Mouse (Mus musculus): ENCODE data around the gene Sdhb. TPM values are rescaled to one million over a fixed set of nuclear protein-coding genes. Genes with fewer than 3 reads are reported as not detected.

The Sdhb gene
- total and polyA plus RNA-seq, 3 experiments = 292 to 414 (median 342) TPM

DNA sequence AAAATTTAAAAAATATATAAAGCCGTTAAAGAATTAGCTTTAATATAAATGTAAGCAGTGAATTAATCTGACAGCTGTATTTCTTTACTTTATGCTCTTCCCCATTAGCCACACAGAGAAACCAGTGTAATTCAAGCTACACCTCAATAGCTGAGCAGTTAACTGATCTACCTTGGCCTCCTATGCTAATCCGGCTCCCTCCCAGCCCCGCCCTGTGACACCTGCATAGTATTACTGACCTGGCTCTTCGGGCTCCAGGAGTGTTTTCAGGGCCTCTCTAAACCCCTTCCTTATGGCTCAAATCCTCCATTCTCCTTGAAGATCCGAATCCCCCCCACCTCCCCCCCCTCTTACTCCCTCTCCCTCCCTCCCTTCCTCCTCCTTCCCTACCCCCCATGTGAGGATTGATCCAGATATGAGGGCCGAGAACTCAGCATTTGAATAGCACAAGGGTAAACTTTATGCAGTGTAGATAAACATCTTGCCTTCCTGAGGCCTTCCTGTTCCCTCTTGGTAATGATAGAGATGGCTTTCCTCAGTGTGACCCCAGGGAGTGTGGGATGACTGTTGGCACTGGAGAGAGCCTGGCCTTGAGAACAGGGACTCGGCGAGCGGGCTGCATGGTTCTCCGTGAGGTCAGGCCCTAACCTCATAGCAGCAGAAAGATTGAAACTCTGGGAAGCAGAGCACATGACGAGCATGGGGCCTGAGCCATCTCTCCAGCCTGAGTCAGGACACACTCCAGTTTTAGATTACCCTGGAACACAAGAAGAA, 6.6 kb downstream of the Sdhb start:
- peaks cover 7 to 14% of the 10 kb centered on the region in 2 experiments for H3K4me1 ChIP-seq (ENCODE audit: control insufficient read depth in 1 of 2, insufficient read depth in 2 of 2, low read length in 2 of 2)
- no peak overlapping the region for H3K27ac ChIP-seq (ENCODE audit: control insufficient read depth, low read depth, low read length)
- no peak for TF ChIP-seq SIN3A (IDR thresholded peaks at IDR 0.05; ENCODE audit: low read length)
- TF ChIP-seq ETS1 (IDR thresholded peaks at IDR 0.05; ENCODE audit: low read depth, low read length) = no peak
- TF ChIP-seq CHD2 (IDR thresholded peaks at IDR 0.05; ENCODE audit: low read length) = no peak
- no peak for TF ChIP-seq USF2 (IDR thresholded peaks at IDR 0.05; ENCODE audit: borderline replicate concordance in 1 of 2, insufficient read depth in 1 of 2, low read depth in 1 of 2, low read length in 2 of 2)
- TF ChIP-seq RAD21 (IDR thresholded peaks at IDR 0.05; ENCODE audit: low read depth, low read length) = no peak
- no peak for TF ChIP-seq MYC (IDR thresholded peaks at IDR 0.05; ENCODE audit: low read depth, low read length)
- TF ChIP-seq MXI1 (IDR thresholded peaks at IDR 0.05; ENCODE audit: low read depth, low read length) = no peak
- TF ChIP-seq MYB (IDR thresholded peaks at IDR 0.05; ENCODE audit: low read depth, low read length) = no peak
- no peak for TF ChIP-seq POLR2AphosphoS5 (IDR thresholded peaks at IDR 0.05; ENCODE audit: borderline replicate concordance, low read depth, low read length)
- TF ChIP-seq MAFK (IDR thresholded peaks at IDR 0.05; ENCODE audit: borderline replicate concordance, low read depth, low read length) = no peak
- TF ChIP-seq POLR2AphosphoS2 (IDR thresholded peaks at IDR 0.05; ENCODE audit: low read length) = no peak
- TF ChIP-seq NELFE (IDR thresholded peaks at IDR 0.05; ENCODE audit: low read depth, low read length) = no peak
- DNase-seq (ENCODE audit: low read depth, low spot score) = no peak
- H3K27me3 ChIP-seq (ENCODE audit: control insufficient read depth in 1 of 2, insufficient read depth in 2 of 2, low read length in 2 of 2) = no peaks in the 10 kb centered on the region
- no peaks in the 10 kb centered on the region for H3K9me3 ChIP-seq (replicated peaks; ENCODE audit: insufficient read depth, low read length)
- no peak overlapping the region for H3K9ac ChIP-seq (ENCODE audit: control insufficient read depth, low read depth, low read length, poor library complexity, severe bottlenecking)
- H3K4me3 ChIP-seq (ENCODE audit: control insufficient read depth in 1 of 2, insufficient read depth in 1 of 2, low read depth in 2 of 2, low read length in 2 of 2) = no peak overlapping the region
- H3K79me2 ChIP-seq (ENCODE audit: control insufficient read depth, insufficient read depth, low read length, poor library complexity) = peaks cover 7% of the 10 kb centered on the region
- peaks cover 2 to 15% of the 10 kb centered on the region in 2 experiments; a peak in 3 of 4 replicates for H3K36me3 ChIP-seq (ENCODE audit: control insufficient read depth in 1 of 2, insufficient read depth in 2 of 2, low read length in 2 of 2)

DNA sequence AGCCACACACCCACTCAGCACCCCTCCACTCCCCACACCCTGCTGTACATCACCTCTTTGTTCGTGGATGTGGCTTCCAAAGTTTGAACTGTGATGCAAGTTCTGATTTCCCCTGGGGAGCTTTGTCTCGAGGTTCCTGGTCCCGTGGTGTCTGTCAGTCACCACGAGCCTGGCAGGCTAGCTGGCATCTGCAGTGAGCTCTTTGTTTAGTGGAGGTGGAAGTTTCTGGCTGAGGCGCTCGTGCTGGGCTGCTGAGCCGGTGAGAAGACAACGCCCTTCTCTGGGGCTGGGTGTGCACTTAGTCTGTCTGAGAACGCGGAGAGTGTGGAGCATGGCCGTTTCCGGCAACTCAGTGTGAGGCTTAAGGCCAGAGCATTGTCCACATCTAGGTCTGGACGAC, 10.7 kb downstream of the Sdhb start:
- Histone ChIP-seq H3K9me3 (replicated peaks; ENCODE audit: insufficient read depth, low read length) (no peaks in the 10 kb centered on the region), H3K36me3 (ENCODE audit: control insufficient read depth in 1 of 2, insufficient read depth in 2 of 2, low read length in 2 of 2) (peaks cover 0 to 2% of the 10 kb centered on the region in 2 experiments; a peak in 1 of 4 replicates), H3K27me3 (ENCODE audit: control insufficient read depth in 1 of 2, insufficient read depth in 2 of 2, low read length in 2 of 2) (no peaks in the 10 kb centered on the region), H3K4me1 (ENCODE audit: control insufficient read depth in 1 of 2, insufficient read depth in 2 of 2, low read length in 2 of 2) (no peaks in the 10 kb centered on the region), H3K9ac (ENCODE audit: control insufficient read depth, low read depth, low read length, poor library complexity, severe bottlenecking) (no peak overlapping the region), H3K79me2 (ENCODE audit: control insufficient read depth, insufficient read depth, low read length, poor library complexity) (no peaks in the 10 kb centered on the region), H3K4me3 (ENCODE audit: control insufficient read depth in 1 of 2, insufficient read depth in 1 of 2, low read depth in 2 of 2, low read length in 2 of 2) (no peak overlapping the region), H3K27ac (ENCODE audit: control insufficient read depth, low read depth, low read length) (no peak overlapping the region)
- DNase-seq (ENCODE audit: low read depth, low spot score) = no peak
- no peak for TF ChIP-seq MYB (IDR thresholded peaks at IDR 0.05; ENCODE audit: low read depth, low read length)
- TF ChIP-seq ETS1 (IDR thresholded peaks at IDR 0.05; ENCODE audit: low read depth, low read length) = no peak
- no peak for TF ChIP-seq CTCF (IDR thresholded peaks at IDR 0.05 in 2 of 3, conservative IDR thresholded peaks at IDR 0.05 in 1 of 3; ENCODE audit: control insufficient read depth in 1 of 3, insufficient read depth in 1 of 3, low read depth in 2 of 3, low read length in 3 of 3, poor library complexity in 1 of 3, severe bottlenecking in 1 of 3)
- no peak for TF ChIP-seq USF1 (IDR thresholded peaks at IDR 0.05; ENCODE audit: low read depth, low read length)
- TF ChIP-seq TBP (IDR thresholded peaks at IDR 0.05; ENCODE audit: low read depth, low read length) = no peak
- TF ChIP-seq ELF1 (IDR thresholded peaks at IDR 0.05; ENCODE audit: low read depth, low read length) = no peak
- no peak for TF ChIP-seq CHD2 (IDR thresholded peaks at IDR 0.05; ENCODE audit: low read length)
- TF ChIP-seq RCOR1 (IDR thresholded peaks at IDR 0.05; ENCODE audit: low read depth, low read length) = no peak
- TF ChIP-seq CHD1 (IDR thresholded peaks at IDR 0.05; ENCODE audit: low read depth, low read length) = no peak
- no peak for TF ChIP-seq POLR2AphosphoS2 (IDR thresholded peaks at IDR 0.05; ENCODE audit: low read length)
- no peak for TF ChIP-seq RAD21 (IDR thresholded peaks at IDR 0.05; ENCODE audit: low read depth, low read length)
- no peak for TF ChIP-seq NRF1 (IDR thresholded peaks at IDR 0.05; ENCODE audit: insufficient read depth, low read depth, low read length, poor library complexity, severe bottlenecking)
- TF ChIP-seq MAX (IDR thresholded peaks at IDR 0.05; ENCODE audit: low read length) = no peak
